Mouse (Mus musculus): ENCODE results near the gene Bcat2.

DNA sequence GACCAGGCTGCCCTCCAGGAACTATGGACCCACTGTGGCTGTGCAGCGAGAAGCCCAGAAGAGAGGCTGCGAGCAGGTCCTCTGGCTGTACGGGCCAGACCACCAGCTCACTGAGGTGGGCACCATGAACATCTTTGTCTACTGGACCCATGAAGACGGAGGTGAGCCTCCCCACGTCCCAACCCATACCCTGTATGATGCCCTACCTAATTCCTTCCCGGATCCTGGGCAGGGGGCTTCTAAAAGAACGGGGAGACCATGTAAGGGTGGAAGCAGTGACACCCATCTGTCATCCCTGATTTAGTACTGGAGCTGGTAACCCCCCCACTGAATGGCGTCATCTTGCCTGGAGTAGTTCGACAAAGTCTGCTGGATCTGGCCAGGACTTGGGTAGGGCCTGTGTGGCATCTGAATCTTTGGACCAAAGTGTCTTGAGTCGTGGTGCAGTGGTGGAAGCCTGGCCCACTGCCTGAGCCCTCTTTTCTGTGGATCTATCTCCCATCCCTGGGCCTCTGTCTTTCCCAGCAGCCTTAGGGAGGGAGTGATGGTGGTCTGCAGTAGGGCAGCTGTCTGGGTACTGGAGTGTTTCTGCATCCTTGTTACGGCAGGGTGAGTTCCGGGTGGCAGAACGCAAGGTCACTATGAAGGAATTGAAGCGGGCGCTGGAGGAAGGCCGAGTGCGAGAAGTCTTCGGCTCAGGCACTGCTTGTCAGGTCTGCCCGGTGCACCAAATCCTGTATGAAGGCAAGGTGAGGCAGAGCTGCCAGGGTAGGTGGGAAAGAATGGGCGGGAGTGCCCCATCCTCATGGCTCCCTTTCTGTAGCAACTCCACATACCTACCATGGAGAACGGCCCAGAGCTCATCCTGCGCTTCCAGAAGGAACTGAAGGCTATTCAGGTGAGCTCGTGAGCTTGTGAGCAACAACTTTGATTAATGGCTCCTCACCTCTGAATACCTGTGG, 18.0 kb downstream of the Bcat2 start:
- no peak for TF ChIP-seq TAL1 (conservative IDR thresholded peaks at IDR 0.05; ENCODE audit: low read depth, low read length)
- TF ChIP-seq GATA1 (IDR thresholded peaks at IDR 0.05; ENCODE audit: borderline replicate concordance, low read length): no peak
- no peak for TF ChIP-seq CTCF (IDR thresholded peaks at IDR 0.05; ENCODE audit: low read depth, low read length)
